Mouse (Mus musculus) kidney, postnatal 0 days (tissue): ENCODE measurements around the gene Ptrh1. TPM values are rescaled to one million over a fixed set of nuclear protein-coding genes. Genes with fewer than 3 reads are reported as not detected.

Experiments used
- ATAC-seq: fragments of 200-750 bp; cut with Nextera tagmentation; replicated peaks from 2 replicates; pipeline ENCODE4 v1.8.0; 2017; ENCODE audit warnings: low read depth, moderate number of reproducible peaks, moderate TSS enrichment, moderate library complexity; ENCODE audit not compliant: low FRiP score
- DNase-seq: peaks from one replicate; pipeline ENCODE4 v3.0.0-alpha.2; 2016; ENCODE audit warnings: low spot score
- H3K27ac ChIP-seq: fragments of 300-500 bp; sonication (generic); 2 replicates; pipeline ENCODE4 v1.5.1; 2014; ENCODE audit warnings: mild to moderate bottlenecking
- H3K27me3 ChIP-seq: fragments of 300-500 bp; sonication (generic); 2 replicates; pipeline ENCODE4 v1.6.1; 2014; ENCODE audit warnings: low read length, mixed read lengths; ENCODE audit not compliant: insufficient read depth
- H3K36me3 ChIP-seq: fragments of 300-500 bp; sonication (generic); 2 replicates; pipeline ENCODE4 v1.6.1; 2014; ENCODE audit warnings: low read length, mixed read lengths; ENCODE audit not compliant: insufficient read depth
- H3K4me1 ChIP-seq: fragments of 300-500 bp; sonication (generic); replicated peaks from 2 replicates; pipeline ENCODE4 v1.6.1; 2014; ENCODE audit warnings: antibody characterized with exemption, low read length, mixed read lengths; ENCODE audit not compliant: insufficient read depth
- H3K4me2 ChIP-seq: fragments of 300-500 bp; sonication (generic); 2 replicates; pipeline ENCODE4 v1.6.1; 2014; ENCODE audit warnings: mild to moderate bottlenecking, low read length, moderate library complexity, mixed read lengths
- H3K4me3 ChIP-seq: fragments of 300-500 bp; sonication (generic); replicated peaks from 2 replicates; pipeline ENCODE4 v1.5.1; 2014; ENCODE audit warnings: low read depth, low read length
- H3K9ac ChIP-seq: fragments of 300-500 bp; sonication (generic); 2 replicates; pipeline ENCODE4 v1.6.1; 2014; ENCODE audit warnings: low read depth, low read length
- H3K9me3 ChIP-seq: fragments of 300-500 bp; sonication (generic); replicated peaks from 2 replicates; pipeline ENCODE4 v1.6.1; 2016; ENCODE audit warnings: low read length, inconsistent platforms, mixed read lengths
- CTCF ChIP-seq: IDR thresholded peaks from 2 replicates; pipeline ENCODE4 v1.5.1; 2016; ENCODE audit warnings: antibody characterized with exemption, low read depth, mild to moderate bottlenecking, moderate library complexity
- WGBS: fragments of 180-500 bp; shearing (Covaris S2); extraction: QIAGEN DNeasy Blood & Tissue Kit; methylation state at CpG from one replicate; pipeline ENCODE4 v1.1.7; 2014; 5-methylcytosine and 5-hydroxymethylcytosine counted together
- polyA plus RNA-seq: library from polyadenylated mRNA; unstranded; fragments of >200 nt; fragmentation: Nextera tagmentation; extraction: Ambion mirVana; gene quantifications from 2 replicates; pipeline ENCODE4 v1.2.1, GENCODE M21; 2015

Gene Ptrh1
- polyA plus RNA-seq, 1 experiment from 2014 or later: 7.0 TPM

DNA sequence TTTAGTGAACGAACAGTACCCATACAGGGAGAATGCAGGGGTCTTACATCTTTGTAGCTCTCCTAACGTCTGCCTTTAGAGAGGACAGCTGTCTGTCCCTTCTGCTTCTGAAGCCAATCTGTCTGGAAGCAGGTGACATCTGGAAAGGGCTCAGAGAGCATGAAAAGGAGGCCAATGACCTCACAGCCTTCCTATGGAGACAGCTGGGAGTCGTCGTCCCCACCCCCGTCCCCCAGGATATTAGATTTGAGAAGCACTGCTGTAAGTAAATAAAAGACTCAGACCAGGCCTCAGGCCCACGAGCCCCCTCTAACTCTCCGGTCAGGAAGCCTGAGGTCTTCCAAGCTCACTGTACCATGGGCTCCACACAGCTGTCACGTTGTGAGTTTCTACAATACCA, 48.6 kb downstream of the Ptrh1 start:
- no peaks in the 10 kb centered on the region for H3K27me3 ChIP-seq
- ATAC-seq: no peak
- no peak overlapping the region for H3K4me2 ChIP-seq
- DNase-seq: peak; percentile 54
- no peak for TF ChIP-seq CTCF
- H3K9ac ChIP-seq: no peak overlapping the region
- no peak overlapping the region for H3K4me3 ChIP-seq
- no peak overlapping the region; the same call in 1 of the 2 replicates for H3K27ac ChIP-seq
- H3K9me3 ChIP-seq: no peaks in the 10 kb centered on the region
- WGBS: 25% methylated on average over 8 of the region's 8 CpGs
- no peaks in the 10 kb centered on the region for H3K36me3 ChIP-seq
- H3K4me1 ChIP-seq: 0 out of 2 replicates have a peak, but pooled peaks cover 8% of the 10 kb centered on the region

DNA sequence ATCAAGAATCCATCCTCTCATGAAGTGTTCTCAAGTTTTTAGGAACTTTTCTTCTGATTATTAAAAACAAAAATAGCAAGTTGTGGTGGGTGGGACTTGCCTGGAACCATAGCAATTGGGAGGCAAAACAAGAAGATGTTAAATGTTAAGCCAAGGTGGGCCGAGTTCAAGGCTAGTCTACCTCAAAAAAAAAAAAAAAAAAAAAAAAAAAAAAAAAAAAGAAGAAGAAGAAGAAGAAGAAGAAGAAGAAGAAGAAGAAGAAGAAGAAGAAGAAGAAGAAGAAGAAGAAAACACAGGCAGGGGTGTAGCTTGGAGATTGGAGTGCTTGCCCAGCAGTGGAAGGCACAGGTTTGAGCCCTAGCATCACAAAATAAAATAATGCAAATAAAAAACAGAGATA, 49.2 kb downstream of the Ptrh1 start:
- DNase-seq: no peak
- no peak for ATAC-seq
- 64% methylated on average over 1 of the region's 1 CpGs for WGBS

DNA sequence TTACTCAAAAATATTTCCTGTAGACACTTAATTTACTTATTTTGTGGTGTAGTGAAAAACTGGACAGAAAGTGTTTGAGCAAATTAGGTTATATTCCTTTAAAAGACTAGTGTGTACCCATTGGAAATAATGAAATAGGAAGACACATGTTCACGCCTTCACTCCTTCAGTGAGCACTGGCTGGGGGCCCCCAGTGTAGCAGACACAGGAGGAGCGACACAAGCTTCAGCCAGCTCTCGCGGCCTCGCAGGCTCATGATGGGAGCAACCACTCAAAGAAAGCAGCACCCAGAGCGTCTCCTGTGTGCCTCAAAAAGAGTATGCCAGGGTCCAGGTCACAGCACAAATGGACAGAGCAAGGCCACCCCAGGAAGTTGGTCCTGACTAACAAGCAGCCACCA, 50.2 kb downstream of the Ptrh1 start:
- Histone ChIP-seq H3K4me2 (no peak overlapping the region), H3K9ac (no peak overlapping the region), H3K4me3 (no peak overlapping the region), H3K36me3 (no peaks in the 10 kb centered on the region), H3K9me3 (no peaks in the 10 kb centered on the region), H3K27ac (0 out of 2 replicates have a peak overlapping the region, but pooled peaks have one; percentile 47), H3K4me1 (0 out of 2 replicates have a peak, but pooled peaks cover 8% of the 10 kb centered on the region), H3K27me3 (no peaks in the 10 kb centered on the region)
- no peak for TF ChIP-seq CTCF
- DNase-seq (no peak), ATAC-seq (no peak)
- 80% methylated on average over 6 of the region's 6 CpGs for WGBS

More for the DNA sequence above, 49.2 kb downstream of the Ptrh1 start:
- Histone ChIP-seq H3K4me3 (no peak overlapping the region), H3K4me2 (no peak overlapping the region), H3K4me1 (0 out of 2 replicates have a peak, but pooled peaks cover 8% of the 10 kb centered on the region), H3K9ac (no peak overlapping the region), H3K27ac (no peak overlapping the region; the same call in 1 of the 2 replicates), H3K27me3 (no peaks in the 10 kb centered on the region), H3K36me3 (no peaks in the 10 kb centered on the region), H3K9me3 (no peaks in the 10 kb centered on the region)
- TF ChIP-seq CTCF: no peak

Other genes with a start within 250 kb of the Ptrh1 start
- 13.9 and 16.9 TPM in 2 replicates for gene Fam102a, start 240.5 kb upstream of the Ptrh1 start, polyA plus RNA-seq
- gene Dpm2, start 204.9 kb upstream of the Ptrh1 start, polyA plus RNA-seq: 105 and 110 TPM in 2 replicates
- gene Pip5kl1, start 201.0 kb upstream of the Ptrh1 start, polyA plus RNA-seq: 0.42 and 0.61 TPM in 2 replicates
- gene 9430097D07Rik, start 200.1 kb upstream of the Ptrh1 start, polyA plus RNA-seq: 0.08 TPM in 1 of 2 replicates, not detected in the other
- 15.8 and 18.1 TPM in 2 replicates for gene St6galnac4, start 188.7 kb upstream of the Ptrh1 start, polyA plus RNA-seq
- 13.7 and 15.3 TPM in 2 replicates for gene St6galnac6, start 176.1 kb upstream of the Ptrh1 start, polyA plus RNA-seq
- 38.7 and 41.6 TPM in 2 replicates for gene Ak1, start 154.0 kb upstream of the Ptrh1 start, polyA plus RNA-seq
- 71.6 and 76.3 TPM in 2 replicates for gene Eng, start 129.2 kb upstream of the Ptrh1 start, polyA plus RNA-seq
- 36.1 and 36.2 TPM in 2 replicates for gene Fpgs, start 71.6 kb upstream of the Ptrh1 start, polyA plus RNA-seq
- 87.4 and 90.6 TPM in 2 replicates for gene Cdk9, start 62.7 kb upstream of the Ptrh1 start, polyA plus RNA-seq
- 31.1 and 31.3 TPM in 2 replicates for gene Sh2d3c, start 54.7 kb upstream of the Ptrh1 start, polyA plus RNA-seq
- gene 6330409D20Rik, start 34.8 kb upstream of the Ptrh1 start, polyA plus RNA-seq: 0.11 TPM in 1 of 2 replicates, not detected in the other
- gene Tor2a, start 18.6 kb upstream of the Ptrh1 start, polyA plus RNA-seq: 74.9 and 79.4 TPM in 2 replicates
- gene Ttc16, start 153 bp upstream of the Ptrh1 start, polyA plus RNA-seq: 0.13 and 0.18 TPM in 2 replicates
- gene Cfap157, start 8.6 kb downstream of the Ptrh1 start, polyA plus RNA-seq: 0.45 and 0.48 TPM in 2 replicates
- 14.3 and 14.6 TPM in 2 replicates for gene Stxbp1, start 71.5 kb downstream of the Ptrh1 start, polyA plus RNA-seq
- gene Fam129b, start 100.3 kb downstream of the Ptrh1 start, polyA plus RNA-seq: 41.1 and 42.2 TPM in 2 replicates
- 173 and 195 TPM in 2 replicates for gene Rpl12, start 185.8 kb downstream of the Ptrh1 start, polyA plus RNA-seq
- 8.6 and 9.0 TPM in 2 replicates for gene Lrsam1, start 185.8 kb downstream of the Ptrh1 start, polyA plus RNA-seq
- 36.8 and 37.1 TPM in 2 replicates for gene Slc2a8, start 206.3 kb downstream of the Ptrh1 start, polyA plus RNA-seq